Mouse (Mus musculus): ENCODE results near the gene Olfr507. TPM values are rescaled to one million over a fixed set of nuclear protein-coding genes. Genes with fewer than 3 reads are reported as not detected.

Olfr507 gene
- not detected in 2 replicates for polyA plus RNA-seq (2021; fragmentation: Nextera tagmentation)
- long read RNA-seq, experiment 1: 0 reads
- long read RNA-seq, experiment 2: 0 reads

DNA sequence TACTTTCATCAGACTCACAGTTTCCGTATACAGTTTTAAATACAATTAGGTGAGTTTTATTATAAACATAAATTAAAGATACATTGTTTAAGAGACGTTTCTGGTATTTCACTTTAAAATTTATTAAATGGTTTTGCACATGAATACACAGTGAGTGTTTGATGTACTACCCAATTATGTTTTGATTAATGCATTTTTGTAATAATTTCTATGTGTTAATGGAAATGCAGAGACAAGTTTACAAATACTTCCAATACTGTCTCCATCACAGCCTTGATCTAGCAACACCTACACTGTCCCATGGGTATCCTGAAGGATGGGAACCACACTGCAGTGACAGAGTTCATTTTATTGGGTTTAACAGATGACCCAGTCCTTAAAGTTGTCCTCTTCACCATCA lies at the start of gene Olfr507:
Gene Olfr507 (plus strand): TSS at position 301 of the 400 bp plus-strand sequence.

DNA sequence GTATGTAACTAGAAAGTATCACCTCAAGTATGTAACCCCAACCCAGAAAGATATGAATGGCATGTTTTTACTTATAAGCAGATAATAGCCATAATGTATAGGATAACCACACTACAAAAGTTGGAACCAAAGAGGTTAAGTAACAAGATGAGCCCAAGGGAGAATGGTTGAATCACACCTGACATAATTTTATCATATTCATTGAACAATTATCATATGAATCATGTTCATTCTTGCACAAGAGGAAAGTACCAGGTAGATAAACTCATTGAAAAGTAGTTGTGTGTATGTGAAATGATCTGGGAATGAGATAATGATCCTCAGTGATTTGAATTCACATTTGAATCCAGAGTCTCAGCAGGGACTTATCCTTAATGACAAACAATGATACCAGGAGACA lies 11.1 kb upstream of the Olfr507 start, which contains the start of gene Olfr506:
Gene Olfr506 (plus strand): TSS at position 301 of the 400 bp plus-strand sequence.

DNA sequence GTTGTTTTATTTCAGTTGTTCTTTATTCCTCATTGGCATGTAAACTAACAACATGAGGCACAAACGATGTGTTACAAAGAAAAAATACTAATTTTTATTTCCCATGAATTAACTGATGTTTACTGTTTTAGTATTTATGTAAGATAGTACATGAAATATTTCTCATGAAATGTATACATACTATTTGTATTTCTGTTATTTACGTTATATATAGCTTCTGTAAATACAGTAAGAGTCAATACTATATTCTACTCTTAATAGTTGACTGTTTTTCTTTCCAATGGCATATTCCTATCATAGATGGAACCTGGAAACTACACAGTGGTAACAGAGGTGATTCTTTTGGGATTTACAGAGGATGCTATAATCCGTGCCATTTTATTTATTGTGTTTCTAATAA lies 8.1 kb downstream of the Olfr507 start, which contains the start of gene Olfr508:
Gene Olfr508 (plus strand): TSS at position 301 of the 400 bp plus-strand sequence.

DNA sequence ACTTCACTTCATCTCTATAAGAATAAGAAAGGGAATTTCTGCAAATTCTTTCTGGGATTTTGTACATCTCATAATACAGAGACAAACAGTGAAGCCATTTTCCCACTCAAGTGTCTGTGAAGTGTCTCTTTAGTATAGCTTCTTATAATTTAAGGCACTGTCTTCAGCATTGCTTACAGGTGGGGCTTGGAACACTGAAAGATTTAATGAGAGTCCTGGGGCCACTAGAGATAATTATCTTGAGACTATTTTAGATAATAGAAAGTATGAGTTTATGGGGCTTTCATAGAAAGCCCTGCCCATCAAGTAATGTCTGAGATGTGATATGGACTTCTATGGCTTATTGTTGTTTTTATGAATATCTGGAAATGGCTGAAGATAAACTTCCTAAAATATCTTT lies 30.2 kb downstream of the Olfr507 start, which contains the start of gene Olfr509:
Gene Olfr509 (minus strand): TSS at position 101 of the 400 bp plus-strand sequence.

DNA sequence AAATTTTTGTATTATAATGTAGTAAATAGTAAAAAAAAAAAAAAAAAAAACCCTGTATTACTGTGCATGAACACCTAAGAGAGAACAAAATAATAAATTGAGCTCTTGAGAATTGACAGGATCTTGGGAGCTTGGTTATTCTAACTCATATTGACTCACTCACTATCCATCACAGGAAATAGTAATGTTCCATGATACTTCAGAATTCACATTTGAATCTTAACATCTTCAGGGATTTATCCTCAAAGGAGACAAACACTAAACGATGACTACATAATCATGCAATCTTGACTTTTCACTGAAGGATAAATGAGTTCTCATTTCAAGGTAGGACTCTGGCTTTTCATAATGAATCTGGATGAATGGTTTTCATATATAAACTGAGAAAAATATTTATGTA lies 44.5 kb downstream of the Olfr507 start, which contains the start of gene Olfr510:
Gene Olfr510 (plus strand): TSS at position 301 of the 400 bp plus-strand sequence.

Other genes with a start within 250 kb of the Olfr507 start
- gene Olfr495, start 228.6 kb upstream of the Olfr507 start, polyA plus RNA-seq (2021; fragmentation: Nextera tagmentation): not detected in 2 replicates
- not detected in 2 replicates for gene Olfr497, start 201.4 kb upstream of the Olfr507 start, polyA plus RNA-seq (2021; fragmentation: Nextera tagmentation)
- gene Olfr498, start 156.5 kb upstream of the Olfr507 start, polyA plus RNA-seq (2021; fragmentation: Nextera tagmentation): not detected in 2 replicates
- not detected in 2 replicates for gene Olfr502, start 96.7 kb upstream of the Olfr507 start, polyA plus RNA-seq (2021; fragmentation: Nextera tagmentation)
- not detected in 2 replicates for gene Olfr503, start 77.3 kb upstream of the Olfr507 start, polyA plus RNA-seq (2021; fragmentation: Nextera tagmentation)
- not detected in 2 replicates for gene Olfr504, start 56.0 kb upstream of the Olfr507 start, polyA plus RNA-seq (2021; fragmentation: Nextera tagmentation)
- not detected in 2 replicates for gene Olfr506, start 11.0 kb upstream of the Olfr507 start, polyA plus RNA-seq (2021; fragmentation: Nextera tagmentation)
- not detected in 2 replicates for gene Olfr508, start 8.2 kb downstream of the Olfr507 start, polyA plus RNA-seq (2021; fragmentation: Nextera tagmentation)
- not detected in 2 replicates for gene Olfr509, start 30.1 kb downstream of the Olfr507 start, polyA plus RNA-seq (2021; fragmentation: Nextera tagmentation)
- gene Olfr510, start 44.6 kb downstream of the Olfr507 start, polyA plus RNA-seq (2021; fragmentation: Nextera tagmentation): not detected in 2 replicates
- not detected in 2 replicates for gene Olfr512, start 91.5 kb downstream of the Olfr507 start, polyA plus RNA-seq (2021; fragmentation: Nextera tagmentation)
- gene Olfr513, start 129.2 kb downstream of the Olfr507 start, polyA plus RNA-seq (2021; fragmentation: Nextera tagmentation): not detected in 2 replicates
- gene Olfr514, start 204.2 kb downstream of the Olfr507 start, polyA plus RNA-seq (2021; fragmentation: Nextera tagmentation): not detected in 2 replicates
- gene Olfr516, start 228.7 kb downstream of the Olfr507 start, polyA plus RNA-seq (2021; fragmentation: Nextera tagmentation): not detected in 2 replicates